Mouse (Mus musculus) thymus, adult 2 months (tissue): ENCODE results near the gene Cabp2. TPM values are rescaled to one million over a fixed set of nuclear protein-coding genes. Genes with fewer than 3 reads are reported as not detected.

Source experiments
- DNase-seq: peaks from one replicate; pipeline ENCODE4 v3.0.0; 2021
- H3K27ac ChIP-seq: fragments of 200-500 bp; 2 replicates; pipeline ENCODE4 v1.5.1; 2012; ENCODE audit warnings: low read length, control low read depth; ENCODE audit not compliant: control insufficient read depth, insufficient read depth
- H3K27me3 ChIP-seq: fragments of 200-500 bp; 2 replicates; pipeline ENCODE4 v1.6.1; 2012; ENCODE audit warnings: mild to moderate bottlenecking, low read length, moderate library complexity, mixed read lengths; ENCODE audit not compliant: control insufficient read depth, insufficient read depth
- H3K36me3 ChIP-seq: fragments of 200-500 bp; 2 replicates; pipeline ENCODE4 v1.6.1; 2012; ENCODE audit warnings: mild to moderate bottlenecking, low read length, moderate library complexity; ENCODE audit not compliant: control insufficient read depth, insufficient read depth
- H3K4me1 ChIP-seq: fragments of 200-500 bp; replicated peaks from 2 replicates; pipeline ENCODE4 v1.6.1; 2012; ENCODE audit warnings: low read length; ENCODE audit not compliant: control insufficient read depth, insufficient read depth
- H3K4me3 ChIP-seq: fragments of 200-500 bp; 2 replicates; pipeline ENCODE4 v1.5.1; 2012; ENCODE audit warnings: mild to moderate bottlenecking, low read length, control low read depth, moderate library complexity; ENCODE audit not compliant: control insufficient read depth, insufficient read depth
- CTCF ChIP-seq: fragments of 200-500 bp; IDR thresholded peaks from 2 replicates; pipeline ENCODE4 v1.5.1; 2012; ENCODE audit warnings: mild to moderate bottlenecking, control low read depth, low read length, moderate library complexity, borderline replicate concordance; ENCODE audit not compliant: control insufficient read depth, poor library complexity, insufficient read depth; ENCODE audit errors: extremely low read depth
- POLR2A ChIP-seq: fragments of 200-500 bp; IDR thresholded peaks from 2 replicates; pipeline ENCODE4 v1.6.1; 2012; ENCODE audit warnings: mild to moderate bottlenecking, low read length, control low read depth, moderate library complexity; ENCODE audit not compliant: control insufficient read depth, poor library complexity, insufficient read depth; ENCODE audit errors: extremely low read depth
- WGBS: fragments of 180-500 bp; shearing (Covaris S2); methylation state at CpG from one replicate; pipeline ENCODE4 v1.1.7; 2018; 5-methylcytosine and 5-hydroxymethylcytosine counted together
- polyA plus RNA-seq: library from polyadenylated mRNA; depleted of rRNA; stranded (reverse); fragments of >200 nt; gene quantifications from 2 replicates; pipeline ENCODE4 v1.2.3, GENCODE M21; 2012

The Cabp2 gene
- polyA plus RNA-seq, 1 experiment: 0.42 TPM

- Histone ChIP-seq H3K4me1 (peaks cover 57% of the 10 kb centered on the region), H3K27ac (no peak overlapping the region), H3K36me3 (no peaks in the 10 kb centered on the region), H3K4me3 (no peak overlapping the region), H3K27me3 (no peaks in the 10 kb centered on the region)
- TF ChIP-seq POLR2A (no peak), CTCF (no peak)
- no peak for DNase-seq
- 97% methylated on average over 2 of the region's 2 CpGs for WGBS
These were observed 20.7 kb downstream of the Cabp2 start for GRCm38 (mm10) chr19:4102049-4102448.

- H3K27ac ChIP-seq: no peak overlapping the region
- H3K36me3 ChIP-seq: no peaks in the 10 kb centered on the region
- TF ChIP-seq CTCF (no peak), POLR2A (no peak)
- H3K4me1 ChIP-seq: peaks cover 54% of the 10 kb centered on the region
- DNase-seq: no peak
- H3K27me3 ChIP-seq: no peaks in the 10 kb centered on the region
- WGBS: 98% methylated on average over 12 of the region's 12 CpGs
- no peak overlapping the region for H3K4me3 ChIP-seq
These were observed 21.2 kb downstream of the Cabp2 start for GRCm38 (mm10) chr19:4102626-4103025.

GRCm38 (mm10) chr19:4103294-4103693 lies 21.9 kb downstream of the Cabp2 start:
- no peaks in the 10 kb centered on the region for H3K36me3 ChIP-seq
- H3K4me3 ChIP-seq: no peak overlapping the region
- H3K4me1 ChIP-seq: peaks cover 49% of the 10 kb centered on the region
- DNase-seq: no peak
- peak overlapping the region; percentile 56; the same call in 1 of the 2 replicates for H3K27ac ChIP-seq
- H3K27me3 ChIP-seq: no peaks in the 10 kb centered on the region
- WGBS: 97% methylated on average over 18 of the region's 18 CpGs
- no peak for TF ChIP-seq POLR2A
- no peak for TF ChIP-seq CTCF

- no peak for TF ChIP-seq CTCF
- TF ChIP-seq POLR2A: no peak
- WGBS: 54% methylated on average over 3 of the region's 3 CpGs
- DNase-seq: no peak
- Histone ChIP-seq H3K27me3 (no peaks in the 10 kb centered on the region), H3K27ac (peak overlapping the region; percentile 56), H3K4me1 (peaks cover 44% of the 10 kb centered on the region), H3K4me3 (no peak overlapping the region), H3K36me3 (no peaks in the 10 kb centered on the region)
These were observed 22.4 kb downstream of the Cabp2 start for GRCm38 (mm10) chr19:4103792-4104191.

- no peak for TF ChIP-seq POLR2A
- no peak for TF ChIP-seq CTCF
- no peak overlapping the region for H3K4me3 ChIP-seq
- no peaks in the 10 kb centered on the region for H3K27me3 ChIP-seq
- H3K36me3 ChIP-seq: no peaks in the 10 kb centered on the region
- WGBS: 96% methylated on average over 16 of the region's 16 CpGs
- no peak for DNase-seq
- no peak overlapping the region for H3K27ac ChIP-seq
- peaks cover 35% of the 10 kb centered on the region for H3K4me1 ChIP-seq
These were observed 23.4 kb downstream of the Cabp2 start for GRCm38 (mm10) chr19:4104675-4105194.

GRCm38 (mm10) chr19:4106654-4107053 lies 25.3 kb downstream of the Cabp2 start:
- Histone ChIP-seq H3K4me3 (no peak overlapping the region), H3K27me3 (no peaks in the 10 kb centered on the region), H3K4me1 (peaks cover 19% of the 10 kb centered on the region), H3K27ac (no peak overlapping the region), H3K36me3 (0 out of 2 replicates have a peak, but pooled peaks cover under 1% of the 10 kb centered on the region)
- no peak for DNase-seq
- TF ChIP-seq POLR2A (no peak), CTCF (no peak)
- 99% methylated on average over 14 of the region's 14 CpGs for WGBS

GRCm38 (mm10) chr19:4108535-4108934 lies 27.2 kb downstream of the Cabp2 start:
- Histone ChIP-seq H3K27me3 (no peaks in the 10 kb centered on the region), H3K4me1 (peaks cover 23% of the 10 kb centered on the region), H3K4me3 (no peak overlapping the region), H3K36me3 (peaks cover 13% of the 10 kb centered on the region; the same call in 1 of the 2 replicates), H3K27ac (no peak overlapping the region)
- DNase-seq: no peak
- WGBS: 91% methylated on average over 9 of the region's 9 CpGs
- no peak for TF ChIP-seq POLR2A
- no peak for TF ChIP-seq CTCF
